Mouse (Mus musculus): ENCODE data around the gene Olfr1284.
"Not testable (repeated sequence)": the region's sequence is repeated elsewhere in the genome, so short reads cannot be mapped to it uniquely, and the experiment has no call there.

Olfr1284 gene

GRCm38 (mm10) chr2:111375222-111375621 is at the start of gene Olfr1284:
Gene Olfr1284 (plus strand): TSS chr2:111375522.
- no peak for DNase-seq (ENCODE audit: low read depth, low spot score)

DNA sequence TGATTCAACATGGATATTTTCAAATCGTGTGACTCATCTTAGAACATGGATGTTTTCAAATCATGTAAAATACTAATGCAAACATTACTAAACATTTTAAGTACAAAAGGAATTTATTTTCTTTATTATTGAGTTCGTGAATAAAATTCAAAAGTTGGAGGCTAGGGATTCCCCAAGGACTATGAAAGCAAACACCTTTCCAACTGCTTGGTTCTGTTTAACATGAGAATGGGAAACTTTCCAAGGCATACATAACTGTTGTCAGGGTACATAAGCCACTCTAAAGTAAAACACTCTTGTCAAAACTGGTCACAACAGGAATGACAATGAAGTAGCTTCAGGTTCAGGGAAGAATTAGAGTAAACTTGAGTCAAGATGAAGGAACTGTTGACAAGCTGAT is 49.1 kb upstream of the Olfr1284 start, which contains the start of gene Olfr1281:
Gene Olfr1281 (plus strand): TSS at position 301 of the 400 bp plus-strand sequence.
- no peak for DNase-seq (ENCODE audit: low read depth, low spot score)

GRCm38 (mm10) chr2:111333721-111334120 is 41.6 kb upstream of the Olfr1284 start:
- not testable (repeated sequence) for DNase-seq (ENCODE audit: low read depth, low spot score)

GRCm38 (mm10) chr2:111335976-111336375 is 39.3 kb upstream of the Olfr1284 start, which contains the start of gene Olfr1282:
Gene Olfr1282 (minus strand): TSS chr2:111336076.
- no peak for DNase-seq (ENCODE audit: low read depth, low spot score)

DNA sequence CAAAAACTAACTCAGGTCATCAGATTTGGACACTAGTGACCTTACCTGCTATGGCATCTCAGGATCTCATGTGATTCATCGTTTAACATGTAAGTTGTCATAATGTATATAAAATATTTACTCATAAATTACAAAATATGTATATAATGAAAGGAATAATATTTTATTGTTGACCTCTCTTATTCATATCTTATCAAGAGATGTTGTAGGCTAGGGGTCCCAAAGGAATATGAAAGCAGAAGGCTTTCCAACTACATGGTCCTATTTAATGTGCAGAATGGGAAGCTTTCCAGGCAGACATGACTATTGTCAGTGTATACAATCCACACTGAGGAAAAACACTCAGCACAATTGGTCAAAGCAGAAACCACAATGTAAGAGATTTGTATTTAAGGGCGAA is 8.8 kb upstream of the Olfr1284 start, which contains the start of gene Olfr1283:
Gene Olfr1283 (plus strand): TSS at position 301 of the 400 bp plus-strand sequence.
- DNase-seq (ENCODE audit: low read depth, low spot score) = no peak

GRCm38 (mm10) chr2:111422931-111423330 is 47.6 kb downstream of the Olfr1284 start, which contains the start of gene Olfr1286:
Gene Olfr1286 (minus strand): TSS chr2:111423115.
- DNase-seq (ENCODE audit: low read depth, low spot score) = no peak

Measured in brain, embryonic 18.5 days (tissue).